Mouse (Mus musculus) heart, adult 2 months (tissue): ENCODE results near the gene Chpt1. TPM values are rescaled to one million over a fixed set of nuclear protein-coding genes. Genes with fewer than 3 reads are reported as not detected.
A peak's percentile ranks its signal among the peaks of the same experiment; 100 is the strongest.

Experiments
- DNase-seq, 2 experiments: peaks; one replicate each; pipeline ENCODE4 v3.0.0; 2021
- H3K27ac ChIP-seq: fragments of 200-600 bp; 2 replicates; pipeline ENCODE4 v1.8.1; 2022
- H3K27me3 ChIP-seq: fragments of 200-500 bp; 2 replicates; pipeline ENCODE4 v1.6.1; 2012; ENCODE audit warnings: mild to moderate bottlenecking, low read length, inconsistent platforms, mixed read lengths; ENCODE audit not compliant: control insufficient read depth, insufficient read depth
- H3K36me3 ChIP-seq: fragments of 200-500 bp; 2 replicates; pipeline ENCODE4 v1.6.1; 2012; ENCODE audit warnings: low read length, inconsistent platforms; ENCODE audit not compliant: control insufficient read depth, insufficient read depth
- H3K4me1 ChIP-seq: fragments of 200-500 bp; 2 replicates; pipeline ENCODE4 v1.6.1; 2011; ENCODE audit warnings: low read length; ENCODE audit not compliant: control insufficient read depth, insufficient read depth
- H3K4me3 ChIP-seq: fragments of 200-600 bp; 2 replicates; pipeline ENCODE4 v1.8.1; 2022
- H3K79me2 ChIP-seq: fragments of 200-500 bp; replicated peaks from 2 replicates; pipeline ENCODE4 v1.6.1; 2012; ENCODE audit warnings: mild to moderate bottlenecking, inconsistent platforms, low read length, moderate library complexity, mixed read lengths; ENCODE audit not compliant: control insufficient read depth, insufficient read depth
- H3K9ac ChIP-seq: fragments of 200-500 bp; 2 replicates; pipeline ENCODE4 v1.6.1; 2012; ENCODE audit warnings: low read depth, mild to moderate bottlenecking, control low read depth, inconsistent platforms, low read length, mixed read lengths
- CTCF ChIP-seq: fragments of 200-600 bp; IDR thresholded peaks from 2 replicates; pipeline ENCODE4 v1.8.1; 2022; ENCODE audit warnings: antibody characterized with exemption, mild to moderate bottlenecking, moderate library complexity
- EP300 ChIP-seq: fragments of 200-500 bp; IDR thresholded peaks from 2 replicates; pipeline ENCODE4 v1.6.1; 2011; ENCODE audit warnings: low read depth, low read length, control low read depth; ENCODE audit not compliant: insufficient read depth
- POLR2A ChIP-seq: fragments of 200-500 bp; IDR thresholded peaks from 2 replicates; pipeline ENCODE4 v1.6.1; 2011; ENCODE audit warnings: mild to moderate bottlenecking, low read depth, low read length, control low read depth; ENCODE audit not compliant: insufficient read depth
- WGBS: fragments of 180-500 bp; shearing (Covaris S2); methylation state at CpG from one replicate; pipeline ENCODE4 v1.1.7; 2018; 5-methylcytosine and 5-hydroxymethylcytosine counted together
- intact Hi-C: fragments of 180-260 bp; cut with DNase I; formaldehyde crosslinking; loops from one replicate; pipeline ENCODE4 v1.15.1; 2025
- polyA plus RNA-seq: library from polyadenylated mRNA; depleted of rRNA; stranded (reverse); fragments of >200 nt; gene quantifications from 2 replicates; pipeline ENCODE4 v1.2.3, GENCODE M21; 2012
- total RNA-seq, 2 experiments: library from RNA; stranded (reverse); gene quantifications; 2 replicates each; pipeline ENCODE4 v1.2.3; 2021

Chpt1 gene
- total and polyA plus RNA-seq, 3 experiments, result 230 to 334 (median 278) TPM

GRCm38 (mm10) chr10:88501886-88502765 lies 1.7 kb downstream of the Chpt1 start:
- Histone ChIP-seq H3K4me3 (peak overlapping the region; percentile 81), H3K9ac (peak overlapping the region; percentile 60), H3K79me2 (peaks cover 3% of the 10 kb centered on the region; the same call in 1 of the 2 replicates), H3K36me3 (peaks cover 4% of the 10 kb centered on the region), H3K27ac (peak overlapping the region; percentile 93), H3K27me3 (no peaks in the 10 kb centered on the region), H3K4me1 (no peaks in the 10 kb centered on the region; the same call in 1 of the 2 replicates)
- TF ChIP-seq EP300 (no peak), POLR2A (no peak), CTCF (no peak)
- WGBS, result 55% methylated on average over 13 of the region's 13 CpGs
- intact Hi-C loops, result loop anchor here (5.0 kb wide), 2 partner anchors 125 to 230 kb away; partner anchors contain the start of genes Arl1, Dram1 and Gnptab
- peak in 1 of 2 experiments; percentile 28 for DNase-seq

- intact Hi-C loops, result loop anchor here (5.0 kb wide), 2 partner anchors 124 to 231 kb away; partner anchors contain the start of genes Arl1, Dram1 and Gnptab
- Histone ChIP-seq H3K79me2 (peaks cover 3% of the 10 kb centered on the region; the same call in 1 of the 2 replicates), H3K4me1 (no peaks in the 10 kb centered on the region; the same call in 1 of the 2 replicates), H3K27me3 (no peaks in the 10 kb centered on the region), H3K4me3 (peak overlapping the region; percentile 81; the same call in 1 of the 2 replicates), H3K36me3 (peaks cover 4% of the 10 kb centered on the region), H3K9ac (peak overlapping the region; percentile 55), H3K27ac (peak overlapping the region; percentile 93)
- no peak for TF ChIP-seq CTCF
- TF ChIP-seq POLR2A, result no peak
- no peak for TF ChIP-seq EP300
- no peak for DNase-seq
- WGBS, result 50% methylated on average over 10 of the region's 10 CpGs
These were observed 2.5 kb downstream of the Chpt1 start for GRCm38 (mm10) chr10:88501370-88501769.

GRCm38 (mm10) chr10:88499993-88500392 lies 3.9 kb downstream of the Chpt1 start:
- intact Hi-C loops, result loop anchor here (5.0 kb wide), 2 partner anchors 123 to 232 kb away; partner anchors contain the start of genes Arl1, Dram1 and Gnptab
- no peak for TF ChIP-seq EP300
- Histone ChIP-seq H3K9ac (no peak overlapping the region), H3K4me1 (no peaks in the 10 kb centered on the region; the same call in 1 of the 2 replicates), H3K36me3 (peaks cover 7% of the 10 kb centered on the region), H3K27me3 (no peaks in the 10 kb centered on the region), H3K4me3 (no peak overlapping the region), H3K27ac (no peak overlapping the region), H3K79me2 (peaks cover 3% of the 10 kb centered on the region; the same call in 1 of the 2 replicates)
- no peak for DNase-seq
- WGBS, result 80% methylated on average over 5 of the region's 5 CpGs

GRCm38 (mm10) chr10:88496864-88497564 lies 6.9 kb downstream of the Chpt1 start:
- Histone ChIP-seq H3K4me1 (no peaks in the 10 kb centered on the region; the same call in 1 of the 2 replicates), H3K27ac (no peak overlapping the region), H3K36me3 (peaks cover 6% of the 10 kb centered on the region), H3K9ac (no peak overlapping the region), H3K79me2 (peaks cover 3% of the 10 kb centered on the region; the same call in 1 of the 2 replicates), H3K4me3 (no peak overlapping the region), H3K27me3 (no peaks in the 10 kb centered on the region)
- intact Hi-C loops, result no loop called here
- DNase-seq, result no peak
- 76% methylated on average over 11 of the region's 11 CpGs for WGBS
- TF ChIP-seq POLR2A (no peak), CTCF (no peak), EP300 (no peak)

GRCm38 (mm10) chr10:88494959-88495587 lies 8.8 kb downstream of the Chpt1 start:
- no peak overlapping the region for H3K4me3 ChIP-seq
- H3K4me1 ChIP-seq, result no peaks in the 10 kb centered on the region; the same call in 1 of the 2 replicates
- H3K79me2 ChIP-seq, result no peaks in the 10 kb centered on the region
- no peaks in the 10 kb centered on the region for H3K27me3 ChIP-seq
- H3K36me3 ChIP-seq, result peaks cover 11% of the 10 kb centered on the region
- 71% methylated on average over 4 of the region's 4 CpGs for WGBS
- DNase-seq, result no peak
- H3K9ac ChIP-seq, result no peak overlapping the region
- intact Hi-C loops, result no loop called here
- TF ChIP-seq EP300 (no peak), POLR2A (no peak), CTCF (no peak)
- no peak overlapping the region for H3K27ac ChIP-seq
